Mouse (Mus musculus) limb, embryonic 12.5 days (tissue): ENCODE measurements around the gene Mef2a. TPM values are rescaled to one million over a fixed set of nuclear protein-coding genes. Genes with fewer than 3 reads are reported as not detected.

Experiments used
- ATAC-seq: fragments of 200-750 bp; cut with Nextera tagmentation; 2 replicates; pipeline ENCODE4 v1.8.0; 2017; ENCODE audit warnings: low read depth, moderate TSS enrichment; ENCODE audit not compliant: insufficient number of reproducible peaks, insufficient read depth, low FRiP score, low TSS enrichment
- H3K27ac ChIP-seq: fragments of 300-500 bp; sonication (generic); 2 replicates; pipeline ENCODE4 v1.5.1; 2016; ENCODE audit warnings: mild to moderate bottlenecking, moderate library complexity
- H3K27me3 ChIP-seq: fragments of 300-500 bp; sonication (generic); 2 replicates; pipeline ENCODE4 v1.6.1; 2016; ENCODE audit warnings: mild to moderate bottlenecking, moderate library complexity
- H3K36me3 ChIP-seq: fragments of 300-500 bp; sonication (generic); 2 replicates; pipeline ENCODE4 v1.6.1; 2016; ENCODE audit warnings: mild to moderate bottlenecking, moderate library complexity
- H3K4me1 ChIP-seq: fragments of 300-500 bp; sonication (generic); replicated peaks from 2 replicates; pipeline ENCODE4 v1.6.1; 2016
- H3K4me2 ChIP-seq: fragments of 300-500 bp; sonication (generic); 2 replicates; pipeline ENCODE4 v1.6.1; 2016; ENCODE audit warnings: mild to moderate bottlenecking, moderate library complexity
- H3K4me3 ChIP-seq: fragments of 300-500 bp; sonication (generic); replicated peaks from 2 replicates; pipeline ENCODE4 v1.5.1; 2016; ENCODE audit warnings: mild to moderate bottlenecking
- H3K9ac ChIP-seq: fragments of 300-500 bp; sonication (generic); replicated peaks from 2 replicates; pipeline ENCODE4 v1.6.1; 2016; ENCODE audit warnings: mild to moderate bottlenecking, moderate library complexity
- H3K9me3 ChIP-seq: fragments of 300-500 bp; sonication (generic); 2 replicates; pipeline ENCODE4 v1.6.1; 2016; ENCODE audit warnings: mild to moderate bottlenecking, moderate library complexity
- WGBS: fragments of 180-500 bp; shearing (Covaris S2); methylation state at CpG from one replicate; pipeline ENCODE4 v1.1.7; 2016; 5-methylcytosine and 5-hydroxymethylcytosine counted together
- polyA plus RNA-seq: library from polyadenylated mRNA; unstranded; fragments of >200 nt; fragmentation: Nextera tagmentation; extraction: Ambion mirVana; gene quantifications from 2 replicates; pipeline ENCODE4 v1.2.1, GENCODE M21; 2016

Gene Mef2a
- polyA plus RNA-seq, 1 experiment from 2014 or later = 30.3 TPM

DNA sequence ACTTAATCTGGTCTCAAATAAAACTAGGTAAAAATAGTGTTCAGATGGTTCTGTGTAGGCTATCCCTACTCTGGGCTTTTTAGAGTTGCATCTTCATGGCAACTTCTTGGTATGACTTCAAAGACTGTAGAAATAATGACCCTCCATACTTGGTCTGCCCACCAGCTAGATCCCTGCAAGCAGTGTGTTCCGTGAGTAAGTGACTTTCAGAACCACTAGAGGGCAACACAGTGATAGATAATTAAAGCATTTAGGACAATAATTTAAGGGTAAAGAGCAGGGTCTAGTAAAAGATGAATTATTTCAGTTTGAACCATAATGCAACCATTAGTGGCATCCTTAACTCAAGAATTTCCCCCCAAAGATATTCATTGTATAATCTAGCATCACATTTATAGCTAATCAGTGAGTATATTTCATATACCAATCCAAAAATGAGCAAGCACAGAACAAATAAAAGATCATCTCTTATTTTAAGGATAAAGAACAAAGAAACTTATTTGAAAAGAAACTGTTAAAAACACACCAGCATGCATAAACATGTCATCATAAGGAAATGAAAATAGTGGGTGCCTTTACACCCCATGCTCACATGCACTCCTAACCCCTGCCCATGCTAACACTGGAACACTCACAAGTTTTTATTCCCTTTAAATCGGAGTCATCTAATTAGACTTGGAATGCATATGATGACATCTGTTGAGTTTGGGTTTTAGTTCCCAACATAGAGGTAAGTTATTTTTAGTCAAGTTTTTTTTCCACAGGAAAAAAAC is 129.4 kb downstream of the Mef2a start:
- Histone ChIP-seq H3K27me3 (no peaks in the 10 kb centered on the region), H3K36me3 (peaks cover 18% of the 10 kb centered on the region), H3K4me2 (no peak overlapping the region), H3K4me1 (peaks cover 3% of the 10 kb centered on the region; the same call in 1 of the 2 replicates), H3K4me3 (no peak overlapping the region), H3K9ac (no peak overlapping the region), H3K27ac (no peak overlapping the region), H3K9me3 (no peaks in the 10 kb centered on the region)
- no peak for ATAC-seq
- 46% methylated on average over 2 of the region's 2 CpGs for WGBS

DNA sequence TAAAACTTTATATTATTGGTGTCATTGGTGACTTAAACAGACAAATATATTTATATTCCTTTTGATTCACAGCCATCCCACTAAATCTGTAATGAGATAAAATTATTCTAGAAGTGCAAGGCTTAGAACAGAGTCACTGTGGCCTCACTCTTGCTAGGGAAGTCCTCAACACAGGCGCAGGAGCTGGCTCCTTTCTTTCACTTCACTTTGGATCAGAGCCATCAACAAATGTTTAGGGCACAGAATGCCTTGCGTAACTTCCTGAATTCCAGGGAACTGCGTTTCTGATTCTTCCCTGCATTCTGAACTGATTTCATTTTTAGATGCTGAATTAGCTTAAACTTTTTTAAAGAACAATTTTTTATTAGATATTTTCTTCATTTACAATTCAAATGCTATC is 130.7 kb downstream of the Mef2a start:
- Histone ChIP-seq H3K4me1 (peaks cover 3% of the 10 kb centered on the region; the same call in 1 of the 2 replicates), H3K9me3 (no peaks in the 10 kb centered on the region), H3K27ac (no peak overlapping the region), H3K4me3 (no peak overlapping the region), H3K9ac (no peak overlapping the region), H3K4me2 (no peak overlapping the region), H3K36me3 (peaks cover 18% of the 10 kb centered on the region), H3K27me3 (no peaks in the 10 kb centered on the region)
- ATAC-seq = no peak
- 94% methylated on average over 3 of the region's 3 CpGs for WGBS

DNA sequence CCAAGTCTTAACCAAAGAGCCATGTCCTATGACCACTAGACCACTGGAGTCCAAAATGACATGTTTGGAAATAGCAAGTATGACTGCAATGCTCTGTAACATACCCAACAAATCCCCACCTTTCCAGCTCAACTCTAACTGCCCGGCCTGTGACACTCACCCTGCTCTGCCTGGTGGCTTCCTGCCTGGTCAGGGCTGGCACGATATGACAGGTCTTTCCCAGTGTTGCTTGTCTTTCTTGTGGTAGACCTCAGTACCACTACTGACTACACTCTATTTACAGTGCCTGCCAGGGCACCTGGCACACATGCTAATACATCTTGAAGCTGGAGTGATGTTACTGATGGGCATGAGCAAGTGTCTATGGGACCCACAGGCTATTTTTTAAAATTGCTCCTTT is 134.9 kb downstream of the Mef2a start:
- Histone ChIP-seq H3K27me3 (no peaks in the 10 kb centered on the region), H3K4me1 (peaks cover 3% of the 10 kb centered on the region; the same call in 1 of the 2 replicates), H3K9ac (no peak overlapping the region), H3K4me2 (no peak overlapping the region), H3K4me3 (no peak overlapping the region), H3K36me3 (peaks cover 46% of the 10 kb centered on the region), H3K9me3 (no peaks in the 10 kb centered on the region), H3K27ac (no peak overlapping the region)
- 90% methylated on average over 2 of the region's 2 CpGs for WGBS
- ATAC-seq = no peak

DNA sequence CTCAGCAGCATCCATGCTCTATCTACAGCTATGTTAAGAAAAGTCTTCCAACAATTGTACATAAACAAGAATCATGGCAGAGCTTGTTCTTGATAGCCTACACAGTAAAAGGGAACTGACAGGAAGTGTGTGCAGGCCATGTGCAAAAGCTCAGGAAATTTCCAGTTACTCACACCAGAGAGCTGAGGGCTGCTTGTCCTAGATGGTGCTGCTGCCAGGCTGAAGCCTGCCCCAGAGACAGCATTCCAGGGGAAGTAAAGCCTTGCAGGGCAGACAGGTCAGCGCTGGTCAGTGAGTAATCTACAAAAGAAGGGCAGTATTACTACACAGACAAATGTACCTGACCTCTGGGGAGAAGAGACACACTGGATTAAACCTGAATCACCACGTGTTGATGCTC is 136.3 kb downstream of the Mef2a start:
- no peak for ATAC-seq
- 78% methylated on average over 2 of the region's 2 CpGs for WGBS
- H3K9me3 ChIP-seq = no peaks in the 10 kb centered on the region
- H3K4me3 ChIP-seq = no peak overlapping the region
- H3K4me2 ChIP-seq = no peak overlapping the region
- H3K36me3 ChIP-seq = peaks cover 57% of the 10 kb centered on the region
- H3K27me3 ChIP-seq = no peaks in the 10 kb centered on the region
- H3K9ac ChIP-seq = no peak overlapping the region
- no peak overlapping the region for H3K27ac ChIP-seq
- H3K4me1 ChIP-seq = peaks cover 3% of the 10 kb centered on the region; the same call in 1 of the 2 replicates

DNA sequence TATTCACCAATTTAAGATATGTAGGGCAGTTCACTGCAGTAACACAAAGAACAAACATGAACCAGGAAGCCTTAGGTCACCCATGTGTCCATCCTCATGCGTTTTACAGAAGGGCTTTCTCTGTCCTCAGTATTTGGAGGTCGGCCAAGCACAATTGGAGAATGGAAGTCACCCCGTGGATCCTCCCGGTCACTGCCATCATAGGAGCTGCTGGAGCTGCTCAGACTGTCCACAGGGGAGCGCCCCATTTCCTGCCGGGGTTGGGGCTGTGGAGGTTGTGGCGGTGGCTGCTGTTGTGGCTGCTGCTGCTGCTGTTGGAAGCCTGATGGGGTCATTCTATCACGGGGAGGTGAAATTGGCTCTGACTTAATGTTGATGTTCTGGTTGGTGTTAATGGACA is 137.9 kb downstream of the Mef2a start:
- Histone ChIP-seq H3K27me3 (no peaks in the 10 kb centered on the region), H3K9ac (no peak overlapping the region), H3K4me1 (peaks cover 3% of the 10 kb centered on the region; the same call in 1 of the 2 replicates), H3K36me3 (peaks cover 61% of the 10 kb centered on the region), H3K9me3 (no peaks in the 10 kb centered on the region), H3K4me3 (no peak overlapping the region), H3K4me2 (no peak overlapping the region), H3K27ac (0 out of 2 replicates have a peak overlapping the region, but pooled peaks have one; percentile 56)
- ATAC-seq = no peak
- 87% methylated on average over 8 of the region's 8 CpGs for WGBS

DNA sequence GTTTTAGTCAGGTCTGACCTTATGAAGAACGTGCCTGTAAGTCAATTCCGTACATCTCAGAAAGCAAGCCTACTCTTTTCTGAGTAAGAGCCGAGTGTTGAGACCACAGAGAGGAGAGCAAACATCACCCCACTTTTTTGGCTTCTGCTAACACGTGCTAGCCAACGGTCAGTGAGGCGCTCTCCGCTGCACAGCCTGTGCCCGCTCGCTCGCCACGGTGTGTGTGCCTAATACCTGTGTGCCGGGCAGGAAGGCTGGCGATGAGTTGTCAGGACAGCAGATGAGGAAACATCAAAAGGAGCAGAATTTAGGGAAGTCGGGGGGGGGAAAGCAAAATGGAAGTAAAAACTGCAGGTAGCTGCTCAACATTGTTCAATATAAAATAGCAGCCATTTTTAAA is 140.2 kb downstream of the Mef2a start:
- no peak overlapping the region for H3K4me3 ChIP-seq
- H3K4me1 ChIP-seq = peaks cover 4% of the 10 kb centered on the region; the same call in 1 of the 2 replicates
- no peak for ATAC-seq
- H3K27me3 ChIP-seq = no peaks in the 10 kb centered on the region
- H3K9me3 ChIP-seq = no peaks in the 10 kb centered on the region
- WGBS = 93% methylated on average over 14 of the region's 14 CpGs
- no peak overlapping the region for H3K27ac ChIP-seq
- no peak overlapping the region for H3K4me2 ChIP-seq
- no peak overlapping the region for H3K9ac ChIP-seq
- peaks cover 50% of the 10 kb centered on the region for H3K36me3 ChIP-seq

DNA sequence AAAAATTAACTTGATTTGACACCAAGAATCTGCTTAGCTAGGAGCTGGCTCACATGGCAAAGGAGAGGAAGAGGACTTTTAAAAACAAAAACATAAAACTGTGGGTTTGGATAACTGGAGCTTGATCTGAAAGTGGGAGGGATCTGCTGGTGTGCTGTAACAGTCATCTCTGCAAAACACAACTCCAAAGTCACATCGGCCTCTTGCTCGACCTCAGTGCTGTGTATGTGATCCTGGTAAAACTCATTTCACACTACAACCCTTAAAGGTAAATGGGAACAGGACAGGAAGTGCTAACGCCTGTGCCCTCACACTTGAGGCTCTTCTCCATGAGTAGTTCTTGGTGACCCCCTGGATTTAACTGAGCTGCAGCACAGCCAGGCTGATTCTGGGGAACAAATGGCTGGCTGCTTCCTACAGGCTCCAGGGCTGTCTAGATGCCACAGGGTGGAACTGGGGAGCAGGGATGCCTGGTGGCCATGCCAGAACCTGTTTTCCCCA is 142.0 kb downstream of the Mef2a start:
- 68% methylated on average over 3 of the region's 3 CpGs for WGBS
- ATAC-seq = no peak
- Histone ChIP-seq H3K27ac (no peak overlapping the region), H3K36me3 (peaks cover 51% of the 10 kb centered on the region), H3K9ac (no peak overlapping the region), H3K27me3 (no peaks in the 10 kb centered on the region), H3K4me2 (no peak overlapping the region), H3K4me1 (peaks cover 4% of the 10 kb centered on the region; the same call in 1 of the 2 replicates), H3K4me3 (no peak overlapping the region), H3K9me3 (no peaks in the 10 kb centered on the region)

DNA sequence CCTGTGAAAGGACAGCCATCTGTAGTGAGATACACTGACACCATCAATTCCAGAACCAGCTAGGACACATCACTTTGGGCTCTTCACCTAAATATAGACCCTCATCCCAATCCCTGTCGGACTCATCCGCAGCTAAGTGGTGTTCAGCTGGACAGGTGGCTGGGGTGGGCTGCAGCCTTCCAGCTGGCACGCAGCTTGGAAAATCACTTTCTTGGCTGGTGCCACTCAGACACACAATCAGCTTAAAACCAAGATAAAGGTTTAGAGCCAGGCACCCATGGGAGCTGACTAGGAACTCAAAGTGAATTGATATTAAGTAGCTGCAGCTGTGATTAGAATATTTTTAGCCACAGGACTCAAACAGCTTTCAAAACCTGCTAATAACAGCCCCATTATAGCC is 142.4 kb downstream of the Mef2a start:
- H3K4me2 ChIP-seq = no peak overlapping the region
- 94% methylated on average over 3 of the region's 3 CpGs for WGBS
- ATAC-seq = no peak
- no peak overlapping the region for H3K4me3 ChIP-seq
- H3K9me3 ChIP-seq = no peaks in the 10 kb centered on the region
- H3K9ac ChIP-seq = no peak overlapping the region
- peaks cover 51% of the 10 kb centered on the region for H3K36me3 ChIP-seq
- peaks cover 4% of the 10 kb centered on the region; the same call in 1 of the 2 replicates for H3K4me1 ChIP-seq
- no peak overlapping the region for H3K27ac ChIP-seq
- no peaks in the 10 kb centered on the region for H3K27me3 ChIP-seq

DNA sequence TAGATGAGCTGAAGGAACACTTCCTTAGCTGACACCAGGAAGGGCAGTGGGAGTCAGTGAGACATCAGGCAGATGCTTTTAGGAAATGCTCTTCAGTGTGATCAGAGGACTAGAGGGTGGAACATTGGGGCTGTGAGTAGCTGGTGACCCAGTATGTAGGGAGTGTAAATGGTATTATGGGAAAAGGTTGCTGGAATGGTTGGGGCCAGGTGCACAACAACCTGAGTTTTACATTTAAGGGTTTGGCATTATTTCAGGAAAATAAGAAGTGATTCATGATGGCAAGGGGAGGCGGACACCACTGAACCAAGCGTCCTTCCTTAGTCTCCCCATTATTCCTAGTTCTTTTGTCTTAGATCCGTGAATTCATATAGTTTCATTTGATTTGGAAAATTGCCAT is 143.0 kb downstream of the Mef2a start:
- H3K9ac ChIP-seq = no peak overlapping the region
- no peak overlapping the region for H3K4me3 ChIP-seq

DNA sequence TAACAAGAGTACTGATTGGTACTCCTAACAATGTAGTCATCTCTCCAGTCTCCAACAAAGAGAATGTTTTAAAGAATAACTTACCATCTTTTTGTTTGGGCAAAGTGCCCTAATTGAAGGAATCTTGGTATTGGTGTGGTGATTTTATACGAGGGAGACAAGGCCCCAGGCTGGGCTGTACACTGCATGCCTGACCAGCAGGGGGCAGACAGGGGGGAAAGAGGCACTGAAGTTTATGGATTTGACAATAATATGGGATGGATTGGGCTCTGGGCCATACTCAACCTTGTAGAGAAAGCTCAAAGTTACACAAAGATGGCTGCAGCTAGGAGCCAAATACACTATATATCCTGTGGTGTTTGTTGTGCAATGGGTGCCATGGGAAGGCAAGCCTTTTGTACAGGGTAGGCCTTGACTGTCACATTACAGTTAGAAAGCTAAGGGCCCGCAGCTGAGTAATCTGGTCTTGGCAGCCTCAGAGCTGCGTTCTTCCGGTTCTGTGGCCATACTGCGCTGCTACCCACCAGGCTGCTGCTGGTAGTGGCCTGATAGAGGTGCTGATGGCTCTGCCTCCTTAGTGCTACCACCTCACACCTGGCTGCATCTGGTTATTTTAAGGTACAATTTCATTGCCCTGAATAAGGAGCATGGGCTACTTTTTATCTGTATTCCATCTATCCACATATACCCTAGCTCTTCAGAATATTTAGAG is 143.6 kb downstream of the Mef2a start:
- no peak overlapping the region for H3K4me3 ChIP-seq
- no peak overlapping the region for H3K27ac ChIP-seq
- 80% methylated on average over 5 of the region's 5 CpGs for WGBS
- no peak overlapping the region for H3K9ac ChIP-seq
- H3K4me1 ChIP-seq = peaks cover 4% of the 10 kb centered on the region; the same call in 1 of the 2 replicates
- H3K9me3 ChIP-seq = no peaks in the 10 kb centered on the region
- H3K36me3 ChIP-seq = peaks cover 47% of the 10 kb centered on the region
- no peak overlapping the region for H3K4me2 ChIP-seq
- H3K27me3 ChIP-seq = no peaks in the 10 kb centered on the region
- no peak for ATAC-seq

More for the DNA sequence above, 143.0 kb downstream of the Mef2a start:
- H3K4me1 ChIP-seq = peaks cover 4% of the 10 kb centered on the region; the same call in 1 of the 2 replicates
- no peak for ATAC-seq
- no peak overlapping the region for H3K27ac ChIP-seq
- no peaks in the 10 kb centered on the region for H3K27me3 ChIP-seq
- WGBS = 94% methylated on average over 3 of the region's 3 CpGs
- H3K36me3 ChIP-seq = peaks cover 47% of the 10 kb centered on the region
- no peaks in the 10 kb centered on the region for H3K9me3 ChIP-seq
- H3K4me2 ChIP-seq = no peak overlapping the region

DNA sequence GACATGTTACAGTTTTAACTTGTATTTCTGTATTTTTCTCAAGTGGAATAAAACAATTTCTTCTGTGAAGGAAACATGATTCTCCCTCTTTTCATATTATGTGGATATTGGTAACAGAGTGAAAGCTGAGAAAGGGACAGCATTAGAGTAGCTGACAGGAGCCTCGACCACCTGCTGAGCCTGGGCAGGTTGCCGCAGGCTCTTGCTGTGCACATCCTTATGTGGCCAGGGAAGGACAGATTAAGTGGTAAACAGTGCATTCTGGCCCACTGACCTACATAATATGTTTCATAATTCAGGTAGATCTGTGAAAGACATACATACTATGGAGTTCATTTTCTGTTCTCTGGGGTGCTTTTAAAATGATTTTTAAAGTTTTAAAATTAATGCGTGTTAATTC is 144.3 kb downstream of the Mef2a start:
- H3K4me1 ChIP-seq = peaks cover 10% of the 10 kb centered on the region
- H3K36me3 ChIP-seq = peaks cover 48% of the 10 kb centered on the region
- H3K9ac ChIP-seq = no peak overlapping the region
- H3K4me3 ChIP-seq = no peak overlapping the region
- no peaks in the 10 kb centered on the region for H3K9me3 ChIP-seq
- no peak for ATAC-seq
- H3K4me2 ChIP-seq = no peak overlapping the region
- WGBS = 70% methylated on average over 3 of the region's 3 CpGs
- no peaks in the 10 kb centered on the region for H3K27me3 ChIP-seq
- no peak overlapping the region for H3K27ac ChIP-seq
